Mouse (Mus musculus): ENCODE measurements around the gene Mtrf1. TPM values are rescaled to one million over a fixed set of nuclear protein-coding genes. Genes with fewer than 3 reads are reported as not detected.

Gene Mtrf1
- not detected in 2 replicates for polyA plus RNA-seq (2012)

DNA sequence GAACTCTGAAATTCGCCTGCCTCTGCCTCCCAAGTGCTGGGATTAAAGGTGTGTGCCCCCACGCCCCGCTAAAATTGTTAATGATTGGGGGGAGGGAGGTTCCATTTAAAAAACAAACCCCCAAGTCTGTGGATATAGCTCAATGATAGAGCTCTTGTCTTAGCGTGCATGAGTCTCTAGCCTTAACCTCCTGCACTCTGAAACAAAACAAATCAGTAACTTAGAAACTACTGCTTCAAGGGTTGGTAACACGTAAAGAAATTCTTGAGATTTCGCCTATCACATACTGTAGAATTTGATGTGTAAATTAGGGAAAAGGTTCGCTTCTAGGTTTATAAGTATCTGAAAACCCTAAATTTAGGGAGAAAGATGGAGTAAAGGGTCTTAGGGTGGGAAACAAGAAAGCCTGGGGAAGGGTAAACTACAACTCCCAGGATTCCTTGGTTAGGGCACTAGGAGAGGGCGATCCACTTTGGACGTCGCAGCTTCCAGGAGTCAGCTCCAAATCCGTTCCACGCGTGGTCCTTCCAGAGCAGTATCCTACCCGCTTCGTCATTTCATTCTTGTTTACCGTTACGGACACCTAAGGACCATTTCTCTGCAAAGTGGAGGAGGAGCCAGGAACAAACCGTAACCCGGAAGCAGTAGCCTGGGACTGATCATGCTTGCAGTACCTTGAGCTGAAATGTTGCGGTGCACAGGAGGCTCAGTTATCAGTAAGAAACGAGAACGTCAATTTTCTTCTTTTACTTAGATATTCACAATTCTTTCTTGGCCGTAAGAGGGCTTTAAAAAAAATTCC lies at the start of gene Mtrf1:
Mtrf1 (plus strand) TSS at position 452 of the 802 bp plus-strand sequence.
- TF ChIP-seq GATA1 (IDR thresholded peaks at IDR 0.05; ENCODE audit: low read length) (no peak), TAL1 (IDR thresholded peaks at IDR 0.05; ENCODE audit: low read length) (no peak)
- no peaks in the 10 kb centered on the region for H3K9me3 ChIP-seq (ENCODE audit: control insufficient read depth, low read length)
- H3K4me3 ChIP-seq (replicated peaks): peak within 1 kb of the TSS; percentile 74
- peaks cover 5% of the 10 kb centered on the region for H3K36me3 ChIP-seq (ENCODE audit: control insufficient read depth)
- no peaks in the 10 kb centered on the region for H3K27me3 ChIP-seq (ENCODE audit: control insufficient read depth)
- peaks cover 20% of the 10 kb centered on the region for H3K4me1 ChIP-seq (ENCODE audit: control insufficient read depth)

DNA sequence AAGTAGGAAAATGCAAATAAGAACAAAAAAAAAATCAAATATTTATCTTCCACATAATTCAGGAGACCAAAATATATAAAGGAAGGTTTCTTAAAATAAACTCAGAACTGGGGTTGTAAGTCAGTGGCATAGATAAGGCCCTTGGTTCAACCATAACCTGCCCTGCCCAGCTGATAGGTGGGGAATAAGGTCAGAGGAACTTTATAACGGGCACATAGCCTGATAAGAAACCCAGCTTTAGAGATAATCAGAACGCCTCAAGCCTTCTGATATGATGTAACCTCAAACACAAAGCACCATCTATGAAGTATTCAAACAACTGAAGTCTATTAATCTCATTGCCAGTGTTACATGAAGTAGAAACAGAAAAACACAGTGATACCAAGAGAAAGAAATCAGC lies 39.5 kb upstream of the Mtrf1 start:
- Histone ChIP-seq H3K27me3 (ENCODE audit: control insufficient read depth) (no peaks in the 10 kb centered on the region), H3K9me3 (ENCODE audit: control insufficient read depth, low read length) (no peaks in the 10 kb centered on the region), H3K4me3 (replicated peaks) (no peak overlapping the region), H3K36me3 (ENCODE audit: control insufficient read depth) (peaks cover 87% of the 10 kb centered on the region), H3K4me1 (ENCODE audit: control insufficient read depth) (peaks cover 18% of the 10 kb centered on the region)
- TF ChIP-seq GATA1 (IDR thresholded peaks at IDR 0.05; ENCODE audit: low read length) (no peak), TAL1 (IDR thresholded peaks at IDR 0.05; ENCODE audit: low read length) (no peak)

- Histone ChIP-seq H3K36me3 (ENCODE audit: control insufficient read depth) (peaks cover 76% of the 10 kb centered on the region), H3K9me3 (ENCODE audit: control insufficient read depth, low read length) (no peaks in the 10 kb centered on the region), H3K27me3 (ENCODE audit: control insufficient read depth) (no peaks in the 10 kb centered on the region), H3K4me3 (replicated peaks) (no peak overlapping the region), H3K4me1 (ENCODE audit: control insufficient read depth) (no peaks in the 10 kb centered on the region; the same call in 1 of the 2 replicates)
- TF ChIP-seq TAL1 (IDR thresholded peaks at IDR 0.05; ENCODE audit: low read length) (no peak), GATA1 (IDR thresholded peaks at IDR 0.05; ENCODE audit: low read length) (no peak)
Observed at GRCm38 (mm10) chr14:79377041-79377440, 20.5 kb upstream of the Mtrf1 start.

DNA sequence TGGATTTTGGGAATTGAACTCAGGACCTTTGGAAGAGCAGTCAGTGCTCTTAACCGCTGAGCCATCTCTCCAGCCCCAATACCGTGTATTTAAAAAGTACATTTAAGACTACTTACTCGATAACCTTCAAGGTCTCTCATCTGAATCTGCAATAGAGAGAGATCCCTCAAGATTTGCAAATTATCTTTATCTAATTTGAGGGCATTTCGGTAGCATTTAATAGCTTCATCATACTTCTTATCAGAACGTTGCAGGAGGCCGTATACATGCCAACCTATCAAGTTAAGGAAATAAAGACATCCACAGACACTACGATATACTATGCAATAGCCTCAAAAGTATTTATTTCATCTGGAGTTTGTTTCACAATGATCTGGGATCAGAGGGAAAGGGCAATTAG lies 14.5 kb upstream of the Mtrf1 start:
- TF ChIP-seq TAL1 (IDR thresholded peaks at IDR 0.05; ENCODE audit: low read length) (no peak), GATA1 (IDR thresholded peaks at IDR 0.05; ENCODE audit: low read length) (no peak)
- no peaks in the 10 kb centered on the region for H3K9me3 ChIP-seq (ENCODE audit: control insufficient read depth, low read length)
- H3K27me3 ChIP-seq (ENCODE audit: control insufficient read depth): no peaks in the 10 kb centered on the region
- H3K36me3 ChIP-seq (ENCODE audit: control insufficient read depth): peaks cover 86% of the 10 kb centered on the region
- no peak overlapping the region for H3K4me3 ChIP-seq (replicated peaks)
- peaks cover 22% of the 10 kb centered on the region for H3K4me1 ChIP-seq (ENCODE audit: control insufficient read depth)

GRCm38 (mm10) chr14:79388304-79388703 lies 9.3 kb upstream of the Mtrf1 start:
- TF ChIP-seq TAL1 (IDR thresholded peaks at IDR 0.05; ENCODE audit: low read length) (no peak), GATA1 (IDR thresholded peaks at IDR 0.05; ENCODE audit: low read length) (no peak)
- Histone ChIP-seq H3K36me3 (ENCODE audit: control insufficient read depth) (peaks cover 51% of the 10 kb centered on the region), H3K4me3 (replicated peaks) (no peak overlapping the region), H3K27me3 (ENCODE audit: control insufficient read depth) (no peaks in the 10 kb centered on the region), H3K9me3 (ENCODE audit: control insufficient read depth, low read length) (no peaks in the 10 kb centered on the region), H3K4me1 (ENCODE audit: control insufficient read depth) (peaks cover 48% of the 10 kb centered on the region)

- no peaks in the 10 kb centered on the region for H3K27me3 ChIP-seq (ENCODE audit: control insufficient read depth)
- TF ChIP-seq GATA1 (IDR thresholded peaks at IDR 0.05; ENCODE audit: low read length) (no peak), TAL1 (IDR thresholded peaks at IDR 0.05; ENCODE audit: low read length) (no peak)
- H3K9me3 ChIP-seq (ENCODE audit: control insufficient read depth, low read length): no peaks in the 10 kb centered on the region
- H3K36me3 ChIP-seq (ENCODE audit: control insufficient read depth): peaks cover 40% of the 10 kb centered on the region
- H3K4me3 ChIP-seq (replicated peaks): peak overlapping the region; percentile 100
- peaks cover 40% of the 10 kb centered on the region for H3K4me1 ChIP-seq (ENCODE audit: control insufficient read depth)
Observed at GRCm38 (mm10) chr14:79389438-79390264, 7.9 kb upstream of the Mtrf1 start.

DNA sequence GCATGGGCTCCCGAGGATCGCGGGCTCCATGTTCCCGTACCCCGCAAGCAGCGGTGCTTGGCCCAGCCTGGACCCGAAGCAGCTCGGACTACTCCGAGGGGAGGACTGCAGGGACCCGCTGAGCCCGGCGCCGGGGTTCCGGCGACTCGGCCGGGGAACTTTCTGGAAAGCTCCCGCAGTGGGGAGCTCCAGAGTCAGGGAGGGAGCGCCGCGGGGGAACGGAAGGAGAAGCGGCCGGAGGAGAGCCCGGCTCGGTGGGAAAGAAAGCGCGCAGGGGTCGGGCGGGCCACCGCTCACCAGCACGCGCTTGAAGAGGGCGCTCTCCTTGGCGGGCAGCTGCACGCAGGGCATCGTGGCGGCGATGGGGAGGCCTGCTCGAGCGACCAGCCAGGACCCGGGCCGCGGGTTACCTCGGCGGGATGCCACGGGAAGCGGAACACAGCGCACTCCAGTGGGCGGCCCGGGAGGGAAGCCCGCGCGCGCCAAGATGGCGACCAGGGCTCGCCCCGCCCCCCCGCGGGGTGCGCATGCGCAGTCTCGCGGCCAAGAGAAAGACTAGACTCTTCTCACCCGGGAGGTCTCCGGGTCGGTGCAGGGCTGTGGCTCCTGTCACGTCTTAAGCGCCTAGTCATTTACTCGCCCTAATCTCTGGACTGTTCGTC lies 7.2 kb upstream of the Mtrf1 start, which contains the start of gene Naa16:
Naa16 (minus strand) TSS at position 514 of the 662 bp plus-strand sequence.
- H3K9me3 ChIP-seq (ENCODE audit: control insufficient read depth, low read length): no peaks in the 10 kb centered on the region
- peak within 1 kb of the TSS; percentile 100 for H3K4me3 ChIP-seq (replicated peaks)
- H3K4me1 ChIP-seq (ENCODE audit: control insufficient read depth): peaks cover 40% of the 10 kb centered on the region
- TF ChIP-seq TAL1 (IDR thresholded peaks at IDR 0.05; ENCODE audit: low read length) (no peak), GATA1 (IDR thresholded peaks at IDR 0.05; ENCODE audit: low read length) (no peak)
- peaks cover 32% of the 10 kb centered on the region for H3K36me3 ChIP-seq (ENCODE audit: control insufficient read depth)
- no peaks in the 10 kb centered on the region for H3K27me3 ChIP-seq (ENCODE audit: control insufficient read depth)

- Histone ChIP-seq H3K36me3 (ENCODE audit: control insufficient read depth) (peaks cover 5% of the 10 kb centered on the region), H3K9me3 (ENCODE audit: control insufficient read depth, low read length) (no peaks in the 10 kb centered on the region), H3K4me3 (replicated peaks) (no peak overlapping the region), H3K27me3 (ENCODE audit: control insufficient read depth) (no peaks in the 10 kb centered on the region), H3K4me1 (ENCODE audit: control insufficient read depth) (peaks cover 38% of the 10 kb centered on the region)
- TF ChIP-seq TAL1 (IDR thresholded peaks at IDR 0.05; ENCODE audit: low read length) (no peak), GATA1 (IDR thresholded peaks at IDR 0.05; ENCODE audit: low read length) (no peak)
Observed at GRCm38 (mm10) chr14:79393289-79393688, 4.3 kb upstream of the Mtrf1 start.
